Mouse (Mus musculus): ENCODE measurements at regions not wholly inside any gene's neighbourhood (a gene's known extent, or its start where the extent isn't known, plus 50 kb on each side); places are given as distances from the start of the nearest gene placed in this dataset.

GRCm38 (mm10) chr12:70720178-70720894, 105.0 kb upstream of the Frmd6 start:
- DNase-seq: peak; percentile 55

GRCm38 (mm10) chr12:70725326-70725725, 100.0 kb upstream of the Frmd6 start:
- DNase-seq: no peak

DNA sequence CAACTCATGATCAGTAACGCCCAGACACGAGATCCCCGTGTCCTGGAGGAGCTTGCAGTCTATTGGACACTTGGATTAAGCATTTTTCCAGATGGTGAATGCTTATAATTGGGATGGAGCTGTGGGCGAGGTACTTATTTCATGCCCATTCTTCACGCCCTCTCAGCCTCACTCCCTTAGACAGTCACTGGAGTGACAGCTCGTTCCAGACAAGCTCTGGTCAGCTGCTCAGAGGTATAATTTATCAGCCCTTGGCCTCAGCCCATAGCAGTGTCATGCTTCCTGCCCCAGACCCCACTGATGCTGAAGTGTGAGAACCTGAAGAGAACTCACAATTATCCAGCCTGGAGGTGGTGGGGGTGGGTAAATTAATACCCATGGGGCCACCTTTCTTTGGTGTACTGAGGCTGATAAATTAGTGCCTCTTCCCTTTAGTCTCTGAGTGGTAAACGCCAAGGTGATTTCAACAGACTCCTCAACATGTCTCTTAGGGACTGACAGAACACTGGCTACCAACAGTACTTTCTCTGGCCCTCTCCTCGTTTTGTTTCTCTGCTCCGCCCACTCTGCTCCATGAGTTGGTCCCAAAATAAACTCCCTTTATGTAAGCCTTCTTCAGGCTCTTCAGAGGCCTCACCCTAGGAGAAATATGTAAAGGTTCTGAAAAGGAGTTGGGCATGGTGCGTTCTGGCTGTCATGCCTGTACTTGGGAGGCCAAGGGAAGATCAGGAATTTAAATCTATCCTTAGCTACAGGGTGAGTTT, 97.6 kb upstream of the Frmd6 start:
- DNase-seq: peak; percentile 63

DNA sequence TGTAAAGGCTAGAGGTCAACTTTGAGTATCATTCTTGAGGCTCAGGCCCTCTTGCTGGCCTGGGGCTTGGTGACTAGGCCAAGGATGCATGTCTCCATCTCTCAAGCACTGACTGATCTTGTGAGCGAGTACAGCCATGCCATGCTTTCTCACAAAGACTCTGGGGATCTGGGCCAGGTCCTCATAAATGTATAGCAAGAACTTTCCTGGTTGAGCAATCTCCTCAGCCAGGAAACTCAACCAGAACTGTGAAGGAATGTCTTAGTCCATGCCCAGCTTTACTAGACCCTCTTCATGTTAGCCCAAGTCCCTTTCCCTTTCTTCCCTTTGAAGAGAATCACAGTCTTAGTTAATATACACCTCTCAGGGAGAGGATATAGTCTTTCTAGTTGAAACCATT, 96.9 kb upstream of the Frmd6 start:
- no peak for DNase-seq

DNA sequence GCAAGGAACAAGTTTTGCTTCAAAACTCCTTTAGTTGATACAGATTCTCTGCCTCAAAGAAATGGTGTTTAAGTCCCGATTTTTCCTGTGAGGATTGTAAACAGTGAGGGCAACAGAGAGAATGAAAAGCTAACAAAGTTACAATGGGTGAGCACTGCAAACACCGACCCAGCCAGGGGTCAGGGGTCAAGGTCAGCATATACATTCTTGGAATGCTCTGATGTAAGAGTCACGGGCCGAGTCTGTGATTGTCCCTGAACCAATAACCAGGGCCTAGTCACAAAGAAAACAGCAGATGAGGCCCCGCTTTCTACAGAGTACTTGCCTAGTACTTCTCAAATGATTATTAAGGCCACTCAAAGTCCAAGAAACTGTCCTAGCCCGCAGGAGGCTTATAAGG, 95.4 kb upstream of the Frmd6 start:
- no peak for DNase-seq

- peak; percentile 77 for DNase-seq
Observed at GRCm38 (mm10) chr12:70731498-70731897, 93.8 kb upstream of the Frmd6 start.

DNA sequence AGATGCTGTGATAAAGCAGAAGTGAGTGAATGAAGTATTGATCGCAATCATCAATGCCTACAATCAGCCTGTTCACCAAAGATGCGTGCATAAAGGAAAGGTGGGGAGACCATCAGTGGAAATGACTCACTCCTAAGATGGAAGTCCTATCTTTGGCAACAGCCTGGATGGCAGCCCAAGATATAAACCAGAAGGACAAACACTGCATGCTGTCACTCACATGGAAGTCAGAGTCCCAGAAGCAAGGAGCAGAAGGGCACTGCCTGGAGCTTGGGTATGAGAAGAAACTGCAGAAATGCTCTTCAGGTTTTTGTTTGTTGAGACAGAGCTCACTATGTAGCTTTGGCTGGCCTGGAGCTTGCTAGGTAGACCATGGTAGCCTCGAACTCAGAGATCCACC, 92.7 kb upstream of the Frmd6 start:
- peak; percentile 62 for DNase-seq

DNA sequence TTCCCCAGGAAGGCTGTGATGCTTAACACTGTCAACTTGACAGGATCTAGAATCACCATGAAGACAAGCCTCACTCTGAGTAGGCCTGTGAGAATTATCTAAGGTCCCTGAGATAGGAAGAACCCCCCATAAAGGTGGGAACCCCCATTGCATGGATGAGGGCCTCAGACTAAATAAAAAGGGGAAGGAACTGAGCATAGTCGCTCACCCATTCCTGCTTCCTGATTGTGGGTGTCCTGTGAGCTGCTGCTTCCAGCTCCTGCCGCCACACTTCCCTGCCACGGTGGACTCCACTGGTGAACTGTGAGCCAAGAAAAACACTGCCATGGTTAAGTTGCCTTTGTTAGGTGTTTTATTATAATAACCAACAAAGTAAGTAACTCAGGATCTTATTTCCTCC, 86.8 kb upstream of the Frmd6 start:
- no peak for DNase-seq

DNA sequence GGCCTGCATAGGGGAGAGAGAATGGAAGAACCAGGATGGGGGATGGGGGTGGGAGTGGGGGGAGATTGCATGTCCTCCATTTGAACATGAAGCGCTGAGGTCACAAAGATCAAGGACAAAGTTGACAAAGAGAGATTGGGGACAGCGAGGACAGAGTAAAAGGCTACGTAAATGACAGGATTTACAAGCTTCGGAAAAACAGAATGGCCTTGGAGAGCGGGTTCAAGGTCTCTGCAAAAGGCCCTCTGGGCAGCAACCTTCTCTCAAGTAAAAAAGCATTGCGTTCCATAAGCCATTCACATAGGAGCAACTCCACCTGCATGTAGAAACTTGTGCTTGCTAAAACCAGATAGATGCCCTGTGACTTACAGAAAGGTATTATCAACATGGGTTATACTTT, 86.0 kb upstream of the Frmd6 start:
- DNase-seq: no peak

- no peak for DNase-seq
Observed at GRCm38 (mm10) chr12:70739766-70740165, 85.5 kb upstream of the Frmd6 start.

DNA sequence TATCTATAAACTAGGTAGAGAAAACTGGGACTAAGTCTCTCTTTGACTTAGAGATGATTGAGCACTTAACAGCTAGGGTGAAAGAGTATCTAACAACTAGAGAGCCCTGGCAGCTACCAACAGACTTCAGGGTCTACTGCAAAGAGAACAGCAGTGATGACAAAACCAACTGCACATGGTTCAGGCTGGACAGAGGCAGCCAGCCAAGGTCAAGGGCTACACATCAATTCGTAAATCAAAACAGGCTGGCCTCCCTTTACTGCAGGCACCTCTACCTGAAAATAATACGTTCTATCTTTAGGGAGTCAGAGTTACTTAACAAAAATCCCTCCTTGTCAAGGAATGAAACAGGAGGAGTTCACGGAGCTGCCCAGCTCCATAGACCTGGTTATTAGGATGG, 82.5 kb upstream of the Frmd6 start:
- no peak for DNase-seq

DNA sequence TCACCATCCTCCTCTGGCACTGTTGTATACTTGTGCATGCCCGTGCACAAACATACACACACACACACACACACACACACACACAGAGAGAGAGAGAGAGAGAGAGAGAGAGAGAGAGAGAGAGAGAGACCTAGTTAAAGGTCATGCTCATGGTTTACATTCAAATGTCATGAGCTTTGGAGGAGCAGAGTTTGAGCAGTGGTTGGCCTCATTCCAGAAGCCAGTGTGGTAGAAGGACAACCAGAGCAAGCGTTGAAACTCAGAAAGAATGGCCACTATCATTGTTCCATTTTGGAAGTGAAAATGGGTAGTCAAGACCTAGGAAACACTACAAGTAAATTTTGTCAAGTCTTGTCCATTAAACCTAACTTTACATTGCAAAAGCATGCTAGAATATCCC, 79.6 kb upstream of the Frmd6 start:
- no peak for DNase-seq

DNA sequence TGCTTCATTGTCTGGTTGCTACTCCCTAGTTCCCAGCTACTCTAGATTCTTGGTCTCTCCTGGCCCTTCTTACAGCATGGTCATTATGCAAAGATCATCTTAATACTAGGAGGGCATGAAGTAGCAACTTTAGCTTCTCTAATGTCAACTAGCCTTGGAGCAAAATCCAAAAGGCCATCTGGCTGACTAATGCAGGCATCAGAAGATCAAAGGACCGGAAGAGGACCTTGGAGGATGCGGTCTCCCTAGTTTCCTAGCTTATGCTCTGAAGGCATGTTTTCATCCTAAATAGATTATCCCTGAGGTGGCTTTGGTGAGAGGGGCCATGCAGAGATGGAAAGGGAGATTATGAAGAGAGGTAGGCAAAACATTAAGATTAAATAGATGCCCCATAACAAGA, 75.7 kb upstream of the Frmd6 start:
- DNase-seq: no peak

- no peak for DNase-seq
Observed at GRCm38 (mm10) chr12:70750651-70751578, 74.4 kb upstream of the Frmd6 start.

- DNase-seq: no peak
Observed at GRCm38 (mm10) chr12:70752266-70752910, 72.9 kb upstream of the Frmd6 start.

DNA sequence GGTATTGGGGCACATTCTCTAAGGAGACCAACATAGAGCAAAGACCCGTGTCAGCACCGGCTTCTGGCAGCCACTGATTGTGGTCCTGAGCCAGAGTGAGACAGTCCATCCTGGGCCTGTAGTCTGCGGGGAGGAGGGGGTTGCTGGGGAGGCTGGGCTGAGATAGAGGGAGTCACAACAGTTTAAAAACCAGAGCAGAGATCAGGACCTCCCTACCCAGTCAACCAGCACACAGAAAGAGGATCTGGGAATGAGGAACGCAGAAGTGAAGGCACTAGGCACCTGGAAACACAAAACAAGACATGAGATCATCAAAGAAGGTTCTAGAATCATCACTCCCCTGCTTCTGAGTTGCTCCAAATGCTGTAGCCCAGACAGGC, 72.4 kb upstream of the Frmd6 start:
- DNase-seq: no peak

GRCm38 (mm10) chr12:70753458-70753857, 71.9 kb upstream of the Frmd6 start:
- no peak for DNase-seq

- DNase-seq: no peak
Observed at GRCm38 (mm10) chr12:70758080-70758479, 67.2 kb upstream of the Frmd6 start.

- DNase-seq: no peak
Observed at GRCm38 (mm10) chr12:70763542-70763941, 61.8 kb upstream of the Frmd6 start.

DNA sequence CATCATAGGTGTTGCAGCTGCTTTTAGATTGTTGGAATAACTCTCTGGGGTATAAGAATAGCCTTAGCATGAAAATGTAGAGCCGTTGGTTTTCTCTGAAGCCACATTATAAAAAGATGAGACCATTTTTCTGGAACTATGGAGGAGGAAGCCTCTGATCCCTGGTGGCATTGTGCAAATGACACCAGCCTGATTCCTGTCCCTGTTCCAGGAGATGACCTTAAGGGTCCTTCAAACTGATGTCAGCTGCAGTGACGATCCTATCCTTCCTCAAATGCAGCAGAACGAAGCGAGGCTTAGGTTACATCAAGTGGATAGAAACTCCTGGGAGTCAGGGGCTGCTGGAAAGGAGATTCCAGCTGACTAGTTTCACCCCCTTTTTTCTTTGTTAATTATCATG, 59.0 kb upstream of the Frmd6 start:
- DNase-seq: no peak

GRCm38 (mm10) chr12:70767959-70768358, 57.4 kb upstream of the Frmd6 start:
- DNase-seq: no peak

GRCm38 (mm10) chr12:70768745-70769144, 56.6 kb upstream of the Frmd6 start:
- DNase-seq: peak; percentile 52

Measured in lung, postnatal 36 days (tissue).